Mouse (Mus musculus) CD4-positive, CD25-positive, alpha-beta regulatory T cell, adult 4 months (primary cell): Measurements from ENCODE around the gene Rnf145. TPM values are rescaled to one million over a fixed set of nuclear protein-coding genes. Genes with fewer than 3 reads are reported as not detected.

Source experiments
- ATAC-seq: one replicate; pipeline ENCODE4 v1.8.0; 2017
- polyA plus RNA-seq, 2 experiments: library from polyadenylated mRNA; unstranded; fragments of 100-300 nt; shearing (Covaris generic); gene quantifications; one replicate each; pipeline ENCODE4 v1.2.1; 2017

The Rnf145 gene
- polyA plus RNA-seq, 2 experiments from 2014 or later = 54.0 to 64.9 TPM

- ATAC-seq = no peak
Measured at GRCm38 (mm10) chr11:44510371-44510770, 8.4 kb upstream of the Rnf145 start.

- ATAC-seq = no peak
Measured at GRCm38 (mm10) chr11:44512044-44513025, 6.4 kb upstream of the Rnf145 start.

GRCm38 (mm10) chr11:44513026-44513422, 5.7 kb upstream of the Rnf145 start:
- ATAC-seq = no peak

GRCm38 (mm10) chr11:44514666-44515065, 4.1 kb upstream of the Rnf145 start:
- no peak for ATAC-seq

- ATAC-seq = no peak
Measured at GRCm38 (mm10) chr11:44516362-44516761, 2.4 kb upstream of the Rnf145 start.

- no peak for ATAC-seq
Measured at GRCm38 (mm10) chr11:44517561-44518280, 1.0 kb upstream of the Rnf145 start.

- peak; percentile 1 for ATAC-seq
Measured at GRCm38 (mm10) chr11:44519096-44519949, 559 bp downstream of the Rnf145 start.

GRCm38 (mm10) chr11:44519950-44520761, 1.4 kb downstream of the Rnf145 start:
- ATAC-seq = peak; percentile 77

- no peak for ATAC-seq
Measured at GRCm38 (mm10) chr11:44522594-44522993, 3.8 kb downstream of the Rnf145 start.

- ATAC-seq = no peak
Measured at GRCm38 (mm10) chr11:44525765-44526164, 7.0 kb downstream of the Rnf145 start.

GRCm38 (mm10) chr11:44526654-44527263, 8.0 kb downstream of the Rnf145 start:
- ATAC-seq = peak; percentile 60

GRCm38 (mm10) chr11:44528560-44529199, 9.9 kb downstream of the Rnf145 start:
- no peak for ATAC-seq

- ATAC-seq = peak; percentile 81
Measured at GRCm38 (mm10) chr11:44529200-44529599, 10.4 kb downstream of the Rnf145 start.

- ATAC-seq = no peak
Measured at GRCm38 (mm10) chr11:44529716-44530115, 11.0 kb downstream of the Rnf145 start.

- no peak for ATAC-seq
Measured at GRCm38 (mm10) chr11:44530382-44530781, 11.6 kb downstream of the Rnf145 start.

- ATAC-seq = no peak
Measured at GRCm38 (mm10) chr11:44530867-44531266, 12.1 kb downstream of the Rnf145 start.

GRCm38 (mm10) chr11:44531617-44532016, 12.9 kb downstream of the Rnf145 start:
- no peak for ATAC-seq

- no peak for ATAC-seq
Measured at GRCm38 (mm10) chr11:44532846-44533781, 14.3 kb downstream of the Rnf145 start.

GRCm38 (mm10) chr11:44534999-44535750, 16.4 kb downstream of the Rnf145 start:
- ATAC-seq = no peak
